Mouse (Mus musculus): Measurements from ENCODE around the gene Jakmip3. TPM values are rescaled to one million over a fixed set of nuclear protein-coding genes. Genes with fewer than 3 reads are reported as not detected.

Gene Jakmip3
- polyA plus RNA-seq, 1 experiment from 2014 or later = 0.15 TPM

GRCm38 (mm10) chr7:138955787-138956186 is 15.3 kb downstream of the Jakmip3 start:
- no peak overlapping the region for H3K9ac ChIP-seq
- no peak overlapping the region for H3K27ac ChIP-seq
- WGBS = 75% methylated on average over 7 of the region's 7 CpGs
- no peak overlapping the region for H3K4me2 ChIP-seq
- no peaks in the 10 kb centered on the region for H3K27me3 ChIP-seq
- no peaks in the 10 kb centered on the region for H3K9me3 ChIP-seq
- no peaks in the 10 kb centered on the region for H3K36me3 ChIP-seq
- ATAC-seq (ENCODE audit: borderline replicate concordance, extremely low read depth, low FRiP score, low TSS enrichment) = no peak
- no peak overlapping the region for H3K4me3 ChIP-seq
- H3K4me1 ChIP-seq = no peaks in the 10 kb centered on the region

- no peak overlapping the region for H3K9ac ChIP-seq
- 54% methylated on average over 6 of the region's 6 CpGs for WGBS
- no peaks in the 10 kb centered on the region for H3K4me1 ChIP-seq
- no peaks in the 10 kb centered on the region for H3K27me3 ChIP-seq
- no peak overlapping the region for H3K27ac ChIP-seq
- ATAC-seq (ENCODE audit: borderline replicate concordance, extremely low read depth, low FRiP score, low TSS enrichment) = no peak
- H3K4me3 ChIP-seq = no peak overlapping the region
- H3K9me3 ChIP-seq = no peaks in the 10 kb centered on the region
- no peak overlapping the region for H3K4me2 ChIP-seq
- H3K36me3 ChIP-seq = no peaks in the 10 kb centered on the region
These were observed 16.6 kb downstream of the Jakmip3 start for GRCm38 (mm10) chr7:138957106-138957505.

- no peak for ATAC-seq (ENCODE audit: borderline replicate concordance, extremely low read depth, low FRiP score, low TSS enrichment)
- Histone ChIP-seq H3K4me3 (no peak overlapping the region), H3K9me3 (no peaks in the 10 kb centered on the region), H3K36me3 (no peaks in the 10 kb centered on the region), H3K4me2 (no peak overlapping the region), H3K27me3 (no peaks in the 10 kb centered on the region), H3K27ac (no peak overlapping the region), H3K9ac (no peak overlapping the region), H3K4me1 (no peaks in the 10 kb centered on the region)
- WGBS = 76% methylated on average over 5 of the region's 5 CpGs
These were observed 19.2 kb downstream of the Jakmip3 start for GRCm38 (mm10) chr7:138959747-138960146.

GRCm38 (mm10) chr7:138963756-138964155 is 23.2 kb downstream of the Jakmip3 start:
- Histone ChIP-seq H3K4me1 (no peaks in the 10 kb centered on the region), H3K9me3 (no peaks in the 10 kb centered on the region)
- WGBS = 82% methylated on average over 5 of the region's 5 CpGs

GRCm38 (mm10) chr7:138968010-138968620 is 27.6 kb downstream of the Jakmip3 start:
- WGBS = 51% methylated on average over 13 of the region's 13 CpGs
- Histone ChIP-seq H3K36me3 (no peaks in the 10 kb centered on the region), H3K9me3 (no peaks in the 10 kb centered on the region), H3K27me3 (no peaks in the 10 kb centered on the region), H3K27ac (no peak overlapping the region), H3K4me1 (no peaks in the 10 kb centered on the region), H3K4me2 (no peak overlapping the region), H3K9ac (no peak overlapping the region), H3K4me3 (no peak overlapping the region)
- ATAC-seq (ENCODE audit: borderline replicate concordance, extremely low read depth, low FRiP score, low TSS enrichment) = no peak

More at GRCm38 (mm10) chr7:138963756-138964155, 23.2 kb downstream of the Jakmip3 start:
- H3K27ac ChIP-seq = no peak overlapping the region
- no peak for ATAC-seq (ENCODE audit: borderline replicate concordance, extremely low read depth, low FRiP score, low TSS enrichment)
- H3K4me3 ChIP-seq = no peak overlapping the region
- no peak overlapping the region for H3K4me2 ChIP-seq
- H3K27me3 ChIP-seq = no peaks in the 10 kb centered on the region
- no peak overlapping the region for H3K9ac ChIP-seq
- H3K36me3 ChIP-seq = no peaks in the 10 kb centered on the region

GRCm38 (mm10) chr7:138977510-138977909 is 37.0 kb downstream of the Jakmip3 start:
- 88% methylated on average over 7 of the region's 7 CpGs for WGBS
- ATAC-seq (ENCODE audit: borderline replicate concordance, extremely low read depth, low FRiP score, low TSS enrichment) = no peak
- H3K9me3 ChIP-seq = no peaks in the 10 kb centered on the region
- no peaks in the 10 kb centered on the region for H3K36me3 ChIP-seq
- no peaks in the 10 kb centered on the region for H3K27me3 ChIP-seq
- no peaks in the 10 kb centered on the region for H3K4me1 ChIP-seq
- H3K4me2 ChIP-seq = no peak overlapping the region
- no peak overlapping the region for H3K4me3 ChIP-seq
- H3K27ac ChIP-seq = no peak overlapping the region
- no peak overlapping the region for H3K9ac ChIP-seq

- H3K4me1 ChIP-seq = no peaks in the 10 kb centered on the region
- WGBS = 82% methylated on average over 6 of the region's 6 CpGs
- H3K4me3 ChIP-seq = no peak overlapping the region
- no peak overlapping the region for H3K4me2 ChIP-seq
- no peaks in the 10 kb centered on the region for H3K36me3 ChIP-seq
- no peak overlapping the region for H3K9ac ChIP-seq
- no peak for ATAC-seq (ENCODE audit: borderline replicate concordance, extremely low read depth, low FRiP score, low TSS enrichment)
- no peak overlapping the region for H3K27ac ChIP-seq
- no peaks in the 10 kb centered on the region for H3K9me3 ChIP-seq
- H3K27me3 ChIP-seq = no peaks in the 10 kb centered on the region
These were observed 44.0 kb downstream of the Jakmip3 start for GRCm38 (mm10) chr7:138984576-138984975.

GRCm38 (mm10) chr7:138989156-138989555 is 48.6 kb downstream of the Jakmip3 start:
- Histone ChIP-seq H3K4me1 (no peaks in the 10 kb centered on the region), H3K27ac (no peak overlapping the region), H3K9ac (no peak overlapping the region), H3K4me2 (no peak overlapping the region), H3K36me3 (no peaks in the 10 kb centered on the region), H3K9me3 (no peaks in the 10 kb centered on the region), H3K4me3 (no peak overlapping the region), H3K27me3 (no peaks in the 10 kb centered on the region)
- WGBS = 65% methylated on average over 9 of the region's 9 CpGs
- ATAC-seq (ENCODE audit: borderline replicate concordance, extremely low read depth, low FRiP score, low TSS enrichment) = no peak

- no peaks in the 10 kb centered on the region for H3K9me3 ChIP-seq
- no peaks in the 10 kb centered on the region for H3K27me3 ChIP-seq
- ATAC-seq (ENCODE audit: borderline replicate concordance, extremely low read depth, low FRiP score, low TSS enrichment) = no peak
- WGBS = 83% methylated on average over 9 of the region's 9 CpGs
- H3K4me2 ChIP-seq = no peak overlapping the region
- 0 out of 2 replicates have a peak, but pooled peaks cover 6% of the 10 kb centered on the region for H3K4me1 ChIP-seq
- H3K4me3 ChIP-seq = no peak overlapping the region
- H3K36me3 ChIP-seq = no peaks in the 10 kb centered on the region
- H3K9ac ChIP-seq = no peak overlapping the region
- no peak overlapping the region for H3K27ac ChIP-seq
These were observed 62.2 kb downstream of the Jakmip3 start for GRCm38 (mm10) chr7:139002692-139003091.

GRCm38 (mm10) chr7:139003250-139003649 is 62.7 kb downstream of the Jakmip3 start:
- H3K4me3 ChIP-seq = no peak overlapping the region
- no peak overlapping the region for H3K27ac ChIP-seq
- no peak for ATAC-seq (ENCODE audit: borderline replicate concordance, extremely low read depth, low FRiP score, low TSS enrichment)
- no peaks in the 10 kb centered on the region for H3K27me3 ChIP-seq
- no peaks in the 10 kb centered on the region for H3K36me3 ChIP-seq
- H3K9me3 ChIP-seq = no peaks in the 10 kb centered on the region
- H3K9ac ChIP-seq = no peak overlapping the region
- 0 out of 2 replicates have a peak, but pooled peaks cover 6% of the 10 kb centered on the region for H3K4me1 ChIP-seq
- WGBS = 31% methylated on average over 9 of the region's 9 CpGs
- no peak overlapping the region for H3K4me2 ChIP-seq

- 66% methylated on average over 7 of the region's 7 CpGs for WGBS
- no peaks in the 10 kb centered on the region for H3K36me3 ChIP-seq
- no peaks in the 10 kb centered on the region for H3K27me3 ChIP-seq
- no peaks in the 10 kb centered on the region for H3K9me3 ChIP-seq
- no peak overlapping the region for H3K4me2 ChIP-seq
- no peak overlapping the region for H3K27ac ChIP-seq
- H3K4me1 ChIP-seq = no peaks in the 10 kb centered on the region
- no peak overlapping the region for H3K9ac ChIP-seq
- H3K4me3 ChIP-seq = no peak overlapping the region
- ATAC-seq (ENCODE audit: borderline replicate concordance, extremely low read depth, low FRiP score, low TSS enrichment) = no peak
These were observed 69.4 kb downstream of the Jakmip3 start for GRCm38 (mm10) chr7:139009786-139010502.

- Histone ChIP-seq H3K4me2 (no peak overlapping the region), H3K4me3 (no peak overlapping the region), H3K4me1 (no peaks in the 10 kb centered on the region), H3K36me3 (no peaks in the 10 kb centered on the region), H3K27me3 (no peaks in the 10 kb centered on the region), H3K9ac (no peak overlapping the region), H3K9me3 (no peaks in the 10 kb centered on the region), H3K27ac (no peak overlapping the region)
- ATAC-seq (ENCODE audit: borderline replicate concordance, extremely low read depth, low FRiP score, low TSS enrichment) = no peak
- WGBS = 33% methylated on average over 3 of the region's 3 CpGs
These were observed 70.5 kb downstream of the Jakmip3 start for GRCm38 (mm10) chr7:139011027-139011426.
